Mouse (Mus musculus): ENCODE data around the gene Hinfp.
"Not testable (repeated sequence)": the region's sequence is repeated elsewhere in the genome, so short reads cannot be mapped to it uniquely, and the experiment has no call there.

The Hinfp gene

DNA sequence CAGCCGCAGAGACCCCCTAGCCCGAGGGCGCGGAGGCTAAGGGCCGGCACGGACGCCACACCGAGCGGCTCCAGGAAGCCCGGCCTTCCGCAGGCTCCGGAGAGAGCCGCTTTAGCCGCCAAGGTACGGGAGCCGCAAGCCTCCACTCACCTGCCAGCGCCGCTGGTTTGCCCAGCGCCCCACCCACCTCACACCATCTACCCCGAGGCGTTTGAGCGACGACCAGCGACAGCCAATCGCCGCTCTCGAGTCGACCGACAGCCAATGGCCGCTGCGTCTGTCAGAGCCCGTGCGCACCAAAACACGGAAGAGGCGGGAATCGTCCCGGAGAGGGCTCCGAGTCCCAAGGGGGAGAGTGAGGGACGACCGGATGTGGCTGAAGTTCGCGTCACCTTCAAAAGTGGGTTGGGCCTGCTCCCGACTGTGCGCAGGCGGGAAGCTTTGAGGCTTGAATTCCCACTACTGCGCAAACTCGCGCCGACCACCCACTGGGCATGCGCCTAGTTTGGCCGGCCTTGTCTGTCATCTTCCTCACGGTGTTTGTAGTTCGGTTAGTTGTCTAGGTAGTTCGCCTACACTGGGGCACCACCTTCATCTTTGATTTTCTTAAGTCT lies at the start of gene Hinfp:
Gene Hinfp (minus strand): TSS at position 206 of the 614 bp plus-strand sequence.
- peak; percentile 97 for DNase-seq (ENCODE audit: extremely low spot score, low spot score)

DNA sequence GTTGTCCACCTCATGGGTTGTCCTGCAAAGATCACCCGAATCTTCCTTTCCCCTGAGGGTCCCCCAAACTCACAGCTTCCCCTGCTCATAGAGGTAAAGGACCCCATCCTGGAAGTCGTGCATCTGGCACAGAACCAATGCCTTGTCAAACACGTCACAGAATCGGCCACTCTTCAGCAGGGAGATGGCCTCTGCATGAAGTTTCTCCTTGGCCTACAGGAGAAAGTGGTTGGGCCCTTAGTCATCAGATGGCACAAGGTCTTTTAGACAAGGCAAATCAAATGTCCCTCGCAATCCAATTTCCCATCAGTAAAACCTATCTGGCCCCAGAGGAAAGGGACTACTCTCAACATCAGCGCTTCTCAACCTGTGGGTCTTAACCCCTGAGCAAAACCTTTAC lies 47.7 kb upstream of the Hinfp start:
- DNase-seq (ENCODE audit: extremely low spot score, low spot score), result no peak

DNA sequence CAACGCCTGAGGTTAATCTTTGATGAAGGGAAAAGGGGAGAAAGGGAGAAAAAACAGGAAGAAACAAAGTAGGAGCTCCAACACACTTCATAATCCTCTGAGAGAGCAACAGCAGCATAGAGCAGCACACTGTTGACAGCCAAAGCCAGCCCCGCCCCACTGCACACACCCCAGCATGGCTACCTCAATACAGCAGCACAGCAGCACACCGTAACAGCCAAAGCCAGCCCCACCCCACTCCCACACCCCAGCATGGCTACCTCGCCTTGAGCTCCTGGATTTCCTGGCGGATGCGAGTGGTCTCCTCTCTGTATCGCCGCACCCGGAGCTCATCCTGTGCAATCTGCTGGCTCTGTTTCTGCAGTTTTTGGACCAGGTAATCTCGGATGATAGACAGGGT lies 46.9 kb upstream of the Hinfp start:
- DNase-seq (ENCODE audit: extremely low spot score, low spot score), result no peak

DNA sequence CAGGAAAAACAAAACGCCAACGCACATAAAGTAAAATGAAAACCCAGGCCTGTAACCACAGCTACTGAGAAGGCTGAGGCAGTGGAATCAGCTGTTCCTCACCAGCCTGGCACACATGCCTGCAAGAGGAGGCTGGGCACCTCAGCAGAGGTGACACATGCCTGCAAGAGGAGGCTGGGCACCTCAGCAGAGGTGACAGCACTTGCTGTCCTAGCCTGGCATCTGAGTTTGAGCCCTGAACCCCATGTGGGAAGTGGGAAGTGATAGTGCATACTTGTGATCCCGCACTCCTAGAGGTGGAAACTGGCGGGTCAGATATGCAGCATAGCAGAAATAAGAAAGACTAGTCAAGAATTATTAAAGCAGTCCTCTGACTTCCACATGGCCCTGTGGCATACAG lies 45.9 kb upstream of the Hinfp start:
- no peak for DNase-seq (ENCODE audit: extremely low spot score, low spot score)

DNA sequence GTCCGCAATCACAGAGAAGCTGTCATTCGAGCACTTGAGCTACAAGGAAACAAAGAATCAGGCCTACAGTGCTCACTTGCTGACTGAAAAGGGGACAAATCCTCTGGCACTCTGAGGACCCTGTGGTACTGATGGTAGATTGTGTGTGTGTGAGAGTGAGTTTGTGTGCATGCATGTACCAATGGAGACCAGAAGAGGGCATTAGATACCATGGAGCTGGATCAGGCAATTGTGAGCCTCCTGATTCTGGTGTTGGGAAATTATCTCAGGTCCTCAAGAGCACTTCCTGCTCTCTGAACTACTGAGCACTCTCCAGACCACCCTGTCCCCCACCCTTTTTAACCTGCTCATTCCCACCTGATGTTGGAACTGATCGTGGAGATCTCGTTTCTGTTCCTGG lies 43.1 kb upstream of the Hinfp start:
- DNase-seq (ENCODE audit: extremely low spot score, low spot score), result no peak

DNA sequence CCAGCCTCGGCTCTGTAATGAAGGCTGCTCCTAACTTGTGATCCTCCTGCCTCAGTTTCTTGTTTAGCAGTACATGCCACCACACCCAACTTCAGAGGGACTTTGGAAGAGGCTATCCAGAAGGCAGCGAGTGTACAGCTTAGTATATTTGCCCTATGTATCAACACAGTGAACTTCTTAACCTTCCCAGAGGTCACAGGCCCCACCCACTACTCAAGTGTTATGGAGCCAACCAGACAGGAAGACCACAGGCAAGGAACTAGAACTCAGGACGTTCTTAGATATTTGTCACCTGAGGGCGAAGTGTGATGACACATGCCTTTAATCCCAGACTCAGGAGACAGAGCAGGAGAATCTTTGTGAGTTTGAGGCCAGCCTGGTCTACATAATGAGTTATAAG lies 42.1 kb upstream of the Hinfp start:
- no peak for DNase-seq (ENCODE audit: extremely low spot score, low spot score)

DNA sequence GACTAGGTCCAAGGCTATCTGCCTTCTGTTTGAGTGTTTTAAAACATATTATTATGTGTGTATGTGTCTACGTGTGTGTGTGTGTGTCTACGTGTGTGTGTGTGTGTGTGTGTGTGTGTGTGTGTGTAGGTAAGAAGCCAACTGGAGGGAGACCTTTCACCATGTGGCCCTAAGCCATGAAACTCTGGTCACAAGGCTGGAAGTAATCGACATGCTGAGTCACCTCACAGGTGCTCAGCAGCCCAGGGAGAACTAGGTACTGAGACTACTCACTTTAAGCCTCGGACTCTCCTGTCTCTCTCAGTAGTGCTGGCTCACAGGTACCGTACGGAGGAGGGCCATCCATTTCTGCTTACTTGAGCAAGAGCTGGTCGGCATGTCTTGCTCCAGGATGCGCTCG lies 41.7 kb upstream of the Hinfp start:
- no peak for DNase-seq (ENCODE audit: extremely low spot score, low spot score)

DNA sequence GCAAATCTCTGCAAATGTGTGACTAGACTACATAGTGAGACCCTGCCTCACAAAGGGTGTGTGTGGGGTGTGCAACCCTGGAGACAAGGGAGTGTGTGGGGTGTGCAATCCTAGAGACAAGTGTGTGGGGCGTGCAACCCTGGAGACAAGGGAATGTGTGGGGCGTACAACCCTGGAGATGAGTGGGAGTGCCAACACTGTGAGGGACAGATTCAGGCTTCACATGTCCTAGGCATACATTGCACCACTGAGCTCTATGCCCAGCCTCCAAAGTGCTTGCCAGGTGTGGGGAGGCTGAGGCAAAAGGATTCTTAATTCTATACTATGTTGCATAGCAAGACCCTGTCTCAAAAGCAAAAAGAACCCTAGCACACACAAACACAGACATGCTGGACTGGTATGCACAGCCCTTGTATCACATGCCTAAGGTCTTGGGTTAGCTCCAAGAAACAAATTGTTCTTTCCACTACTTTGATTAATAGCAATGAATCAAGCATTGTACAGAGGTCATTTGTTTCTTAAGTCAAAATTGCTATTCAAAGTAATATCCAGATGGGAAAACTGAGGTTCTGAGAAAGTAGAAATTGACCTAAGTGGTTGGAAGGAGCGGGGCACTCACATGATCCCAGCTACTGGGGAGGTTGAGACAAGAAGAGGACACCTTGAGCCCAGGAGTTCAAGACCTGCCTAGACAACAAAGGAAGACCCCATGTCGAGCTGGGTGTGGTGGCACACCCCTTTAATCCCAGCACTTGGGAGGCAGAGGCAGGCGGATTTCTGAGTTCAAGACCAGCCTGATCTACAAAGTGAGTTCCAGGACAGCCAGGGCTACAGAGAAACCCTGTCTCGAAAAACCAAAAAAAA lies 40.3 kb upstream of the Hinfp start:
- DNase-seq (ENCODE audit: extremely low spot score, low spot score), result no peak

DNA sequence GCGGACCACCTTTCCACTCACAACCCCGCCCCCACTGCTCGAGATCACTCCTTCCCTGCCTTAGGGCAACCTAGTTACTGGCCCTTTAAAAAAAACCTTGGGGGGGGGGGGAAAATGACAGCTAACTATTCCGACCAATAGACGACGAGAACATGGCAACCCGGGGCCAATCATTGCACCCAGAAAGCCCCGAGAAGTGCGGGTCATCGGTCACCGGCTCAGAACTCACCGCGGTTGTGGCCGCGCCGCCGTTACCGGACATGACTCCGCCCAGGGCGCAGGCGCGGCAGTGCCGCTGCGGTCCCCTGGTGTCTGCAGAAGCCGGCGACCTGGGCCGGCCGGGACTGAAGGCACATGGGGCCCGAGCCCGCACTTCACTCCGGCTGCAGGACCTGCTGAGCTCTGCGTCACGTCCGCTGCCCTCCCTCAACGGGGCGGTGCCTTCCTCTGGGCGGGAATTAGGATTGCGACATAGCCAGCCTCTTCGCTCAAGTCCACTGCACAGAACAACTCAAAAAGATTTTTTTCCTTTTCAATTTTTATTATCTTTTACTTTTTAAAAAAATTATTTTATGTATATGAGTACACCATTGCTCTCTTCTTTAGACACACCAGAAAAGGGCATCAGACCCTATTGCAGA lies 38.4 kb upstream of the Hinfp start, which contains the start of gene Hmbs:
Gene Hmbs (minus strand): TSS at position 448 of the 641 bp plus-strand sequence.
- peak; percentile 95 for DNase-seq (ENCODE audit: extremely low spot score, low spot score)

DNA sequence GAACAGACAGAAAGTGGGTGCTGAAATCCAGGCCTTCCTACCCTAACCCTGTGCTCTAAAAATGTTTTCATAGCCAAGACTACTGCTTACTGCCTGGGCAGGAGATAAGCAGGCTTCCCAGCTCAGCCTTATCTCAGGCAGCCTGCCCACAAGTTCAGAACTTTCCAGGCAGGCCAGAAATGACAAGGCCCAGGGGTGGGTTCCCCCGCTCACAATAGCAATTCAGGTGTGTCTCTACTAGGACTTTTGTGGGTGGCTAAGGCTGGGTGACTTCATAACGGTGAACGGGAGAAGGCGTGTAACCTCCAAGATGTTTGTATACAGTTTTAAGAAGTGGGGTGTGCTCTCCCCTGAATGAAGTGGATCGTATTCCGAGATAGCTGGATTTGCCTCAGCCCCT lies 37.8 kb upstream of the Hinfp start:
- no peak for DNase-seq (ENCODE audit: extremely low spot score, low spot score)

DNA sequence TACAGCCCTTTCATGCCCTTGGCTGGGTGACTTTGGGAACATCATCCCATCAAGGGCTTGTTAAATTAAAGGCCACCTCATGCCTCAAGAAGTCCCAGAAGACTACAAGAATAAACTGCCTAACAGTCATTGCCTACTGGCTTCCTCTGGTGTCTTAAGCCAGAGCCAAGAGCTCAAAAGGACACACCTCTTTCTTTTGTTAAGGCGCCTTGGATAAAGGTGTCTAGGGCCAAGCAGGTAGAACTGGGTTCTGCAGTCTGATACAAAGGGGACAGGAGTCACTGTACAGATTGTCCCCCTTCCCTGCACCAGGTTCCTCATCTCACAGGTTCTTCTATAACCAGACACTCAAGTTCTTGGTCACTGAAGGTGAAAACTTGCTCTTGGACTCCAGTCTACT lies 37.1 kb upstream of the Hinfp start:
- DNase-seq (ENCODE audit: extremely low spot score, low spot score), result no peak

DNA sequence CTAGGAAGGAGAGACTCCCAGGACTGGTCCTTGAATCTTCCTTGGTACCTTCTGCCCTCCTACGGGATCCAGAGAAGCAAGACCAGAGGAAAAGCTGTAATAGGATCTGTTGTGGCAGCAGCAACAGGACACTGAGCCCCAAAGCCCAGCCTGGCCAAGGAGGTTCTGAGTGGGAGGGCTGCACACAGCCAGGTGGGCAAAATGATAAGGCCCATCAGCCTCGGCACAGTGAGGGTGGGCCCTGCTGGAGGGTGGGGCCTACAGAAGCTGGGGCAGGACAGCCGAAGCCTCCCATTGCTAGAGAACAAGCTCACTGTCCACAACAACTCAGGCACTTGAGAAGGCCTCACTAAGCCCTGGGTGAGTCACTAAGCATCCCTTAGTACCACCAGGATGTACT lies 36.7 kb upstream of the Hinfp start:
- no peak for DNase-seq (ENCODE audit: extremely low spot score, low spot score)

DNA sequence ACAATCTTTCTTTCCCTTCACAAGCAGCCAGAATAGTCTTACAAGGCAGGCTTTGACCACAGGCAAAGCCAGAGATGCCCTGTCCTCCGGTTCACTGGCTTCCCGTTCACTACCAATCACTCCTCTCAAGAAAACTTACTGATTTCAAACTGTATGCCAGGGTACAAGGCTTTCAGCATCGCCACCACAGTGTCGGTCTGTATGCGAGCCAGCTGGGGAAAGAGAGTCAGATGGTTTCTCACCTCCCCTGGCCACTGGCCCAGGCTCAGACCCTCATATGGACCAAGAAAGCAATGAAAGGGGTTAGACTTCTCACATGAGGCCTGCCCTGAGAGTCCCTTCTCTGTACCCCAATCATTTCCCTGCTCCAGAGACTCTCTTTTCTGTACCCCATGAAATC lies 36.0 kb upstream of the Hinfp start:
- DNase-seq (ENCODE audit: extremely low spot score, low spot score), result no peak

DNA sequence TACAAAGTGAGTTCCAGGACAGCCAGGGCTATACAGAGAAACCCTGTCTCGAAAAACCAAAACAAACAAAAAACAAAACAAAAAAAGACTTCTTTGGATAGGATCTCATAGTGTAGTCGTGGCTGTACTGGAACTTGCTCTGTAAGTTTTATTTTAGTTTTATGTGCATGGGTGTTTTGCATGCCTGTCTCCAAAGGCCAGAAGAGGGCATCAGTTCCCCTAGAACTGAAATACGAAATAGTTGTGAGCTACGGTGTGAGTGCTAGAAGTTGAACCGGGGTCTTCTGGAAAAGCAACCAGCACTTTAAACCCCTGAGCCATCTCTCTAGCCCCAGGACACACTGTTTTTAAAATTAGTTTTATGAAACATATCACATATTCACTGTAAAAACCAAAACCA lies 33.1 kb upstream of the Hinfp start:
- DNase-seq (ENCODE audit: extremely low spot score, low spot score), result no peak

DNA sequence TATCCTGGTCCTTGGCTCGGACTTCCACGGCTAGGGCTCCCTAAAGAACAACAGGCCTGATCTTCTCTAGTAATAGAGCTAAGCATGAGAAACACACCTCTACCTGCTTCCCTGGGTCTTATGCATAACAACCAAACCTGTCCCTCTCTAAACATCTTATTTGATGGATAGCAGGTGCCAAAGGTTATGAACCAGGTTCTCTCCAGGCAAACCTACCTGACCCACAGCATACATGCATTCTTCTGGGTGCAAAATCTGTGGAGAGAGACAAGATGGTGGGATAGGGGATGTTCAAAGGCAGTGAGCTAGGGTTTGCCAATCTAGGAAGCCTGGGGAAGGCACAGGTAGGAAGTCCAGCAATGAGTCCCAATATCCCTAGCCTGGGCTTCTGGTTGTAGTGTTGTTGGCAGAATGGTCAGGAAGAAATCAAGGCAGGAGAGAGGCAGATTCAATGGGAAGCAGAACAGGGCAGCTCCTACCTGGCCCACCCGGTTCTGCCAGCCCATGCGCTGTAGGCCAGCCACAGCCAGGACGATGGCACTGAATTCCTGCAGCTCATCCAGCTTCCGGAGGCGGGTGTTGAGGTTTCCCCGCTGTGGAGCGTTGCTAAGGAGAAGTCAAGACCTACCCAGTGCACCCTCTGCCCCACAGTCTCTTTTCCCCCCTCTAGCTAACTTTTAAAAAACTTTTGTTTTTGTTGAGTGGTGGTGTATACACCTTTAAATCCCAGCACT lies 32.1 kb upstream of the Hinfp start:
- DNase-seq (ENCODE audit: extremely low spot score, low spot score), result peak; percentile 32

DNA sequence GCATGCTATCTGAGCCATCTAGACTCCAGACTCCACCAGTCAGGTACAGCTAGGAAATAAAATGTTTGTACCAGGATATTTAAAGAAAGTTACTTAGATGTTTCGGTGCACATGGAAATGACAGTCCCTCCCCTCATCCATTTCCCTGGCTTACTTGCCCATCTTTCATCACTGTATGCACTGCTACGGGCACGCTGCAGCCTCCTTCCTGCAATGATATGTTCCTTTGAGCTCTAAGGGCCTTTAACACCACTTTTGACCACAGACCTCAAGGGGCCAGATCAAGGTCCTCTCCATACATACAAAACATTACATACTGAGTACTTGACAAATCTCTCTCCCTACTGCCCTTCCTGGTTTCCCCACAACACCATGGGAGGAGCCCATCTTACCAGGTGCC lies 31.5 kb upstream of the Hinfp start:
- no peak for DNase-seq (ENCODE audit: extremely low spot score, low spot score)

DNA sequence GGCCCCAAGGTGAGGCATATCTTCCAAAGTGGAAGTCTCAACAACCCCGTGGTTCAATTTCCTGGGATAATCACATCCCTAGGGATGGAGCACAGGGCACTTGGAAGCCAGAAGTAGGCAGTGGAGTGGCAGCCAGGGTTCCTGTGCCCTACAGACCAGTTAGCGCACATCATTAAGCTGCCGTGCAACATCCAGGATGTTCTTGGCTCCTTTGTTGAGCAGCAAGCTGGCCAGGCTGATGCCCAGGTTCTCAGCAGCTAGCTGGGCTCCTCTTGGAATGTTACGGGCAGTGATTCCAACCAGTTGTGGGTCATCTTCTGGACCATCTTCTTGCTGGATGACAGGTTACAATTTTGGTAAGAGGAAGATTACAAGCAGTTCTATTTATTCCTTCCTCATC lies 31.0 kb upstream of the Hinfp start:
- not testable (repeated sequence) for DNase-seq (ENCODE audit: extremely low spot score, low spot score)

DNA sequence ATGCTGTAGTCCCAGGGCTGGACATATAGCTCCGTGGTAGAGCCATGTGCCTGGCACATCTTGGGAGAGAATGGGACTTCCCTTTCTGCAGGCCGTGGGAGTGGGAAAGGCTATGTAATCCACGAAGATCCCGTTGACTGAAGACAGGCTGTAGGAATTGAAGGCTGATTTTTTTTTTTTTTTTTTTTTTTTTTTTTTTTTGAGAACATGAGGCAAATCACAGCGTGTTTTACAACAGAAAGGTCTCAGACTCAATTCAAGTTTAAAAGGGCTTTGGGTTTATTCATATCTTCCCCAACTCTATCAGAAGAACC lies 30.6 kb upstream of the Hinfp start:
- no peak for DNase-seq (ENCODE audit: extremely low spot score, low spot score)

DNA sequence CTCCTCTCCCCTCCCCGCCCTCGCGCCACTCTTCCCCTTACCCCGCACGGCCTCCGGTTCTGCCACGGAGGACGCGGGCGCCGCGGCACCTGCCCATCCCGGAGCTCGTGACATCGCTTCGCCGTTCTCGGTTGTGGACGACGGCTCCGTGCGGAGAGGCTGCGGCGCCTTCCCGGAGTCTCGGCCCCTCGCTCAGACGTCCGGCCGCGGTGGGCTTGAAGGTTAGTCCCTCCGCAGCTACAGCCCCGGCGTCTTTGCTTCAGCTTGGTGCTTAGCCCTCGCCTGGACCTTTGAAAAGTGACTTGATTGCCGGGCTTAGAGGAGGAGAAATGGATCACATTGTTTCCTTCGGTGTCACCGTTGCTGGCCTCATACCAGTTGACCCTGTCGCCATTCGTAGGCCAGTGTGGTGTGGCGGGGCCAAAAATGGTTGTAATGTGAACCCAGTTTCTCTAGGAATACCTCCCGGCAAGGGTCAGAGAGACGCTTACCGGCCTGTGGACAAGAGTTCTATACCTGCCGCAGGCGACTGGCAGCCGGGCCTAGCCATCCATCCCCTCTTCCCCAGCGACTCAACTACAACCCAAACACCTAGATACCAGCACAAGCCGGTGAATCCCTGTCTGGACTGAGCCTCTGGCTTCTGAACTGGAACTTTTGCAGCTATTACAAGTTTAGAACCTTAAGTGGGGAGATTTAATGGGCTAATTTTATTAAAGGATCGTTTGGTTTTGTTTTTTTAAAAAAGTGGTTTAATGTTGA lies 30.0 kb upstream of the Hinfp start:
- peak; percentile 78 for DNase-seq (ENCODE audit: extremely low spot score, low spot score)

DNA sequence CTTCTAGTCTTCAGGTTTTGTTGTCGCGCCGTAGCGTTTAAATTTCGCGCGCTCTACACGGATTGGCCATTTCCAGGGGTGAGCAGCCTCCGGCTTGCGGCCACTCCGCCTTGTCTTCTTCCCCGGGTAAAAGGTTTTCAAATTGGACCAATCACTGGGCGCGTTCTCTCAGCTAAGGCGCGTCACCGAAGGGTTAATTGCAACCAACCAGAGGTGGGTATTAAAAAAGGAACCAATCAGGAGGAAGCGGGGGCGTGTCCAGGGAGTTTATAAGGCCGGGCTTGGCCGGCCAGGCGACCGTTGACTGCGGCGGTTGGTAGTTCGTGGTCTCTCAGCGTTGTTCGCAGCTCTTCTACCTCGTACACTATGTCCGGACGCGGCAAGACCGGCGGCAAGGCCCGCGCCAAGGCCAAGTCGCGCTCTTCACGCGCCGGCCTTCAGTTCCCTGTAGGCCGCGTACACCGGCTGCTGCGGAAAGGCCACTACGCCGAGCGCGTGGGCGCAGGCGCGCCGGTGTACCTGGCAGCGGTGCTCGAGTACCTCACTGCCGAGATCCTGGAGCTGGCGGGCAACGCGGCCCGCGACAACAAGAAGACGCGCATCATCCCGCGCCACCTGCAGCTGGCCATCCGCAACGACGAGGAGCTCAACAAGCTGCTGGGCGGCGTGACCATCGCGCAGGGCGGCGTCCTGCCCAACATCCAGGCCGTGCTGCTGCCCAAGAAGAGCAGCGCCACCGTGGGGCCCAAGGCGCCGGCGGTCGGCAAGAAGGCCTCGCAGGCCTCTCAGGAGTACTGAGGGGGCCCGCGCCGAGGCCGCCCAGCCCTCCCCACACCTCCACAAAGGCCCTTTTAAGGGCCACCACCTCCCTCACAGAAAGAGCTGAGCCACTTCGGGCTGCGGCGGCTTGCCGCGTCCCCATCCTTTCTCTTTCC lies 29.2 kb upstream of the Hinfp start, which contains the start of gene H2afx:
Gene H2afx (plus strand): TSS at position 299 of the 935 bp plus-strand sequence.
- DNase-seq (ENCODE audit: extremely low spot score, low spot score), result peak; percentile 98

Measured in neural tube, embryonic 10.5 days (tissue).